Mouse (Mus musculus): ENCODE results near the gene Nrgn. TPM values are rescaled to one million over a fixed set of nuclear protein-coding genes. Genes with fewer than 3 reads are reported as not detected.

The Nrgn gene
- polyA plus RNA-seq, 1 experiment from 2014 or later, result 2.6 TPM

DNA sequence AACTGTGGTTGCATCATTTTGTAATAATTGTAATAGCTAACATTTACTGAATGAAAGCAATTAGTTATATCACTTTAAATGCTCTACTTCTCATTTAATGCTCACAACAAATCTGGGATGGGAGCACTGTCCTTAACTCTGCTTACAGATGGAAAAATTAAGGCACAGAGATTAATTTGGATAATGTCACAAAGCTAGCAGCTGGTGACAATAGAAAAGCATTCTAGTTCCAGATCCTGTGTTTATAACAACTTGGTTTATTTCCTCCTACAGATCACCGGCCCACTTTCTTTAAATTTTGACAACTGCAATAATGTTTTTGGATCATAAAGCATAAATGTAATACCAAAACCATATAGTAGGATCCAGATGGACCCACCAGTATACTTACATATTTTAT, 46.7 kb downstream of the Nrgn start:
- WGBS, result 98% methylated on average over 1 of the region's 1 CpGs
- Histone ChIP-seq H3K4me3 (no peak overlapping the region), H3K27me3 (ENCODE audit: insufficient read depth, poor library complexity, severe bottlenecking) (no peaks in the 10 kb centered on the region), H3K4me1 (replicated peaks) (no peaks in the 10 kb centered on the region), H3K27ac (no peak overlapping the region), H3K36me3 (peaks cover 9% of the 10 kb centered on the region), H3K9me3 (0 out of 2 replicates have a peak, but pooled peaks cover 3% of the 10 kb centered on the region)
- no peak for DNase-seq (ENCODE audit: low spot score)

DNA sequence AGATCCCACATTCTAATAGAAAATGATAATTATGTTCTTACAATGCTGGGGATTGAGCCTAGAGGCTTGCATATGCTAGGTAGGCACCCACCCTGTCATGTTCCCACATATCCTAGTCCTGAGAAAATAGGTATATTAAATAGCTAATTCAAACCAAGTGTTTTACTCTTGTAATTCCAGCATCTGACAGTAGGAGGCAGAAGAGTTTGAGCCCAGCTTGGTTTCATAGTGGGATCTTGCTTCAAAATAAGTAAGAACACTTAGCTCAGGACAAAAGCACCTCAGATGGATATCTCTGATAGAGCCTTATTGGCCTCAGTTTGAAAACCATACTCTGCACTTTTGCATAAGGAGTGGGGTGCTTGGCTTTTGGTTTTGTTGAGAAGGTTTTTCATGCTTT, 48.4 kb downstream of the Nrgn start:
- H3K9me3 ChIP-seq, result 0 out of 2 replicates have a peak, but pooled peaks cover 3% of the 10 kb centered on the region
- no peaks in the 10 kb centered on the region for H3K27me3 ChIP-seq (ENCODE audit: insufficient read depth, poor library complexity, severe bottlenecking)
- peaks cover 18% of the 10 kb centered on the region for H3K36me3 ChIP-seq
- no peaks in the 10 kb centered on the region for H3K4me1 ChIP-seq (replicated peaks)
- H3K27ac ChIP-seq, result no peak overlapping the region
- no peak for DNase-seq (ENCODE audit: low spot score)
- H3K4me3 ChIP-seq, result no peak overlapping the region

DNA sequence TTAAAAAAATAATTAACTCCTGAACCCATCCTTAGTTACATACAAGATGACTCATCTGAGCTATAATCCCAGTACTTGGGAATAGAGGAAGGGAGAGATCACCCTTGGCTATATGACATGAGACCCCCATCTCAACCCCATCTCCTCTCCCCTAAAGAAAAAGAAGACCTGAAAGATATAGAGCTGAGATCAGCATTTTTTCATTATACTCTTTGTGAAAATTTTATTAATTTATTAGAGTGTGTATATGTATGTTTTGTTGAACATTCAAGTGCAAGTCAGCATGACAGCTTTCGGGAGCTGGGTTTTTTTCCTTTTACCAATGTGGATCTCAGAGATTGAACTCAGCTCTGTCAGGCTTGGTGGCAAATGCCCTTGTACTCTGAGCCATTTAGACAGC, 51.5 kb downstream of the Nrgn start:
- Histone ChIP-seq H3K27me3 (ENCODE audit: insufficient read depth, poor library complexity, severe bottlenecking) (no peaks in the 10 kb centered on the region), H3K9me3 (0 out of 2 replicates have a peak, but pooled peaks cover 3% of the 10 kb centered on the region), H3K4me1 (replicated peaks) (no peaks in the 10 kb centered on the region), H3K4me3 (no peak overlapping the region), H3K27ac (no peak overlapping the region), H3K36me3 (peaks cover 18% of the 10 kb centered on the region)
- WGBS, result 98% methylated on average over 1 of the region's 1 CpGs
- no peak for DNase-seq (ENCODE audit: low spot score)

GRCm38 (mm10) chr9:37500201-37500600, 52.5 kb downstream of the Nrgn start:
- Histone ChIP-seq H3K4me1 (replicated peaks) (no peaks in the 10 kb centered on the region), H3K9me3 (0 out of 2 replicates have a peak, but pooled peaks cover 3% of the 10 kb centered on the region), H3K36me3 (peaks cover 18% of the 10 kb centered on the region), H3K27ac (no peak overlapping the region), H3K4me3 (no peak overlapping the region), H3K27me3 (ENCODE audit: insufficient read depth, poor library complexity, severe bottlenecking) (no peaks in the 10 kb centered on the region)
- 66% methylated on average over 3 of the region's 3 CpGs for WGBS
- DNase-seq (ENCODE audit: low spot score), result no peak

- H3K9me3 ChIP-seq, result 0 out of 2 replicates have a peak, but pooled peaks cover 3% of the 10 kb centered on the region
- no peak for DNase-seq (ENCODE audit: low spot score)
- no peak overlapping the region for H3K4me3 ChIP-seq
- H3K27me3 ChIP-seq (ENCODE audit: insufficient read depth, poor library complexity, severe bottlenecking), result no peaks in the 10 kb centered on the region
- H3K36me3 ChIP-seq, result peaks cover 37% of the 10 kb centered on the region
- peaks cover under 1% of the 10 kb centered on the region; the same call in 1 of the 2 replicates for H3K4me1 ChIP-seq (replicated peaks)
- no peak overlapping the region for H3K27ac ChIP-seq
These were observed 56.4 kb downstream of the Nrgn start for GRCm38 (mm10) chr9:37496325-37496724.

- Histone ChIP-seq H3K9me3 (0 out of 2 replicates have a peak, but pooled peaks cover 3% of the 10 kb centered on the region), H3K4me3 (no peak overlapping the region), H3K36me3 (peaks cover 37% of the 10 kb centered on the region), H3K27ac (no peak overlapping the region), H3K4me1 (replicated peaks) (peaks cover 6% of the 10 kb centered on the region), H3K27me3 (ENCODE audit: insufficient read depth, poor library complexity, severe bottlenecking) (no peaks in the 10 kb centered on the region)
- no peak for DNase-seq (ENCODE audit: low spot score)
- 83% methylated on average over 3 of the region's 3 CpGs for WGBS
These were observed 56.9 kb downstream of the Nrgn start for GRCm38 (mm10) chr9:37495761-37496160.

Other genes starting within 250 kb of the Nrgn start
- 7.9 and 11.4 TPM in 2 replicates for gene Ccdc15, start 204.5 kb downstream of the Nrgn start, polyA plus RNA-seq (2016; fragmentation: Nextera tagmentation; extraction: Ambion mirVana)
- 0.51 TPM in 1 of 2 replicates, not detected in the other for gene Hepacam, start 185.6 kb downstream of the Nrgn start, polyA plus RNA-seq (2016; fragmentation: Nextera tagmentation; extraction: Ambion mirVana)
- 6.6 and 7.7 TPM in 2 replicates for gene Robo4, start 151.0 kb downstream of the Nrgn start, polyA plus RNA-seq (2016; fragmentation: Nextera tagmentation; extraction: Ambion mirVana)
- 29.1 and 148 TPM in 2 replicates for gene Robo3, start 119.7 kb downstream of the Nrgn start, polyA plus RNA-seq (2016; fragmentation: Nextera tagmentation; extraction: Ambion mirVana)
- gene Msantd2, start 63.6 kb downstream of the Nrgn start, polyA plus RNA-seq (2016; fragmentation: Nextera tagmentation; extraction: Ambion mirVana), result 36.8 and 40.0 TPM in 2 replicates
- 31.9 and 34.1 TPM in 2 replicates for gene Esam, start 24.8 kb downstream of the Nrgn start, polyA plus RNA-seq (2016; fragmentation: Nextera tagmentation; extraction: Ambion mirVana)
- 0.60 and 0.78 TPM in 2 replicates for gene Vsig2, start 13.6 kb downstream of the Nrgn start, polyA plus RNA-seq (2016; fragmentation: Nextera tagmentation; extraction: Ambion mirVana)
- 6.0 and 8.2 TPM in 2 replicates for gene Siae, start 2.8 kb upstream of the Nrgn start, polyA plus RNA-seq (2016; fragmentation: Nextera tagmentation; extraction: Ambion mirVana)
- 12.1 and 22.2 TPM in 2 replicates for gene Spa17, start 60.8 kb upstream of the Nrgn start, polyA plus RNA-seq (2016; fragmentation: Nextera tagmentation; extraction: Ambion mirVana)
- gene Tbrg1, start 104.4 kb upstream of the Nrgn start, polyA plus RNA-seq (2016; fragmentation: Nextera tagmentation; extraction: Ambion mirVana), result 132 and 144 TPM in 2 replicates
- gene Panx3, start 116.3 kb upstream of the Nrgn start, polyA plus RNA-seq (2016; fragmentation: Nextera tagmentation; extraction: Ambion mirVana), result 0.07 and 0.17 TPM in 2 replicates
- not detected in 2 replicates for gene Olfr160, start 163.3 kb upstream of the Nrgn start, polyA plus RNA-seq (2016; fragmentation: Nextera tagmentation; extraction: Ambion mirVana)
- not detected in 2 replicates for gene Olfr874, start 192.2 kb upstream of the Nrgn start, polyA plus RNA-seq (2016; fragmentation: Nextera tagmentation; extraction: Ambion mirVana)
- gene Olfr875, start 219.0 kb upstream of the Nrgn start, polyA plus RNA-seq (2016; fragmentation: Nextera tagmentation; extraction: Ambion mirVana), result not detected in 2 replicates

Measured in hindbrain, embryonic 10.5 days (tissue).